ENCODE assay signal across 20 mouse cellular contexts in the genomic region with DNA sequence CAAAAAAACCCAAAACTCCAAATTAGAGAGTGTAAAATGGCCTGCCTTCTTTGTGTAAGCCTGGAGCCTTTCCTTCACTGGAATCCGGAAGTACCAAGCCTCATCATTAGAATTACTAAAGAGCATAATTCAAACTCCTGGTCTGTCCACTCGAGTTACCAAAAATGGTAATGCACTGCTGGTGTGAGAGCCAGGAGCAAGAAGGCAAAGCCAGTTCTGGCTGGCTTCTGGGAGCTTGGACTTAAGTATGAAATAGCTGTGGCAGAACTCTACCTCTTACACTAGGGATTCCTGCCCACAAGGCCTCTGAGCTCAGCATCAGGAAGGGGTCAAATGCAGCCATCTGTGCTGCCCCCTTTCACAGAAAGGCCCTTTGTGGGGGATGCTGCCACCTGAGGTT.
A peak's percentile ranks its signal among the peaks of the same experiment; 100 is the strongest.
DNase-seq lines count a peak whose midpoint lies in the region; ATAC-seq and TF ChIP-seq lines count a peak whose summit lies in the region.
"Had no signal": no experiment of that assay in that cellular context is flagged by ENCODE, and none has a peak within 500 bp of the region (broad histone marks: within the 10 kb centered on the region; RNA-seq: fewer than 3 reads in every experiment).

No protein-coding gene starts in this region.

- no peak for DNase-seq in heart, postnatal 0 days (ENCODE audit: low spot score)
- no peak for DNase-seq in heart, adult 8-10 months (ENCODE audit: low spot score)
- DNase-seq in R1 (ENCODE audit: low read depth, low spot score) = peak; percentile 84
- peak; percentile 35 for DNase-seq in kidney, postnatal 10 days
- DNase-seq in gastrocnemius, adult 18-20 months (ENCODE audit: low spot score) = no peak
- DNase-seq: adrenal gland, adult 8-10 months; B cell, adult 2 months; cerebellum, adult 9-11 months; gastrocnemius, postnatal 14 days; layer of hippocampus, postnatal 36 days; thymus, adult 2 months had no signal

- no peak for TF ChIP-seq EP300 in heart, postnatal 0 days (IDR thresholded peaks at IDR 0.05; ENCODE audit: low read depth)

- H3K36me3 ChIP-seq in heart, postnatal 0 days (replicated peaks; ENCODE audit: control insufficient read depth, insufficient read depth, low read length) = no peaks in the 10 kb centered on the region
- no peaks in the 10 kb centered on the region for H3K36me3 ChIP-seq in E14TG2a.4 (ENCODE audit: insufficient read depth, low read length)
- no peaks in the 10 kb centered on the region for H3K36me3 ChIP-seq in neural tube, embryonic 15.5 days
- H3K36me3 ChIP-seq: embryonic facial prominence, embryonic 13.5 days; heart, embryonic 12.5 days; limb, embryonic 12.5 days had no signal

- H3K27ac ChIP-seq in heart, postnatal 0 days (ENCODE audit: low read depth) = 0 out of 2 replicates have a peak overlapping the region, but pooled peaks have one; percentile 2
- no peak overlapping the region for H3K27ac ChIP-seq in neural tube, embryonic 15.5 days (replicated peaks)
- H3K27ac ChIP-seq: embryonic facial prominence, embryonic 13.5 days; hindbrain, embryonic 14.5 days; kidney, postnatal 0 days; limb, embryonic 12.5 days had no signal

- no peak for TF ChIP-seq CTCF in heart, postnatal 0 days (IDR thresholded peaks at IDR 0.05; ENCODE audit: low read depth)
- TF ChIP-seq CTCF in E14TG2a.4 (conservative IDR thresholded peaks at IDR 0.05; ENCODE audit: low read length) = no peak

- H3K9me3 ChIP-seq in heart, postnatal 0 days (replicated peaks; ENCODE audit: control insufficient read depth, low read length) = no peaks in the 10 kb centered on the region
- H3K9me3 ChIP-seq in E14TG2a.4 (ENCODE audit: low read length) = no peaks in the 10 kb centered on the region
- H3K9me3 ChIP-seq in neural tube, embryonic 15.5 days (replicated peaks) = no peaks in the 10 kb centered on the region
- H3K9me3 ChIP-seq: embryonic facial prominence, embryonic 13.5 days; heart, embryonic 12.5 days; limb, embryonic 12.5 days had no signal

- no peak overlapping the region for H3K9ac ChIP-seq in heart, postnatal 0 days (replicated peaks; ENCODE audit: low read depth, low read length)
- H3K9ac ChIP-seq in neural tube, embryonic 15.5 days (replicated peaks) = no peak overlapping the region
- H3K9ac ChIP-seq: embryonic facial prominence, embryonic 13.5 days; heart, embryonic 12.5 days; hindbrain, embryonic 14.5 days; limb, embryonic 12.5 days had no signal

- no peak overlapping the region for H3K4me3 ChIP-seq in heart, postnatal 0 days (ENCODE audit: low read depth, low read length)
- 0 out of 2 replicates have a peak overlapping the region, but pooled peaks have one; percentile 18 for H3K4me3 ChIP-seq in E14TG2a.4 (replicated peaks; ENCODE audit: low read length)
- H3K4me3 ChIP-seq in neural tube, embryonic 15.5 days (replicated peaks) = no peak overlapping the region
- H3K4me3 ChIP-seq: embryonic facial prominence, embryonic 13.5 days; heart, embryonic 12.5 days; limb, embryonic 12.5 days had no signal

- 0 out of 2 replicates have a peak, but pooled peaks cover 4% of the 10 kb centered on the region for H3K4me1 ChIP-seq in heart, postnatal 0 days (ENCODE audit: control insufficient read depth, insufficient read depth)
- peaks cover 64% of the 10 kb centered on the region for H3K4me1 ChIP-seq in E14TG2a.4 (replicated peaks; ENCODE audit: low read depth, low read length)
- H3K4me1 ChIP-seq in neural tube, embryonic 15.5 days = no peaks in the 10 kb centered on the region
- H3K4me1 ChIP-seq: embryonic facial prominence, embryonic 13.5 days; limb, embryonic 12.5 days had no signal

- WGBS in heart, postnatal 0 days = 42% methylated on average over 2 of the region's 2 CpGs
- 37% methylated on average over 2 of the region's 2 CpGs for WGBS in neural tube, embryonic 15.5 days

- no peaks in the 10 kb centered on the region for H3K27me3 ChIP-seq in heart, postnatal 0 days (ENCODE audit: control insufficient read depth, insufficient read depth, low read length)
- no peaks in the 10 kb centered on the region for H3K27me3 ChIP-seq in E14TG2a.4 (ENCODE audit: insufficient read depth, low read length)
- no peaks in the 10 kb centered on the region for H3K27me3 ChIP-seq in neural tube, embryonic 15.5 days (replicated peaks)
- H3K27me3 ChIP-seq: embryonic facial prominence, embryonic 13.5 days; heart, embryonic 12.5 days had no signal

- ATAC-seq in heart, postnatal 0 days (ENCODE audit: insufficient read depth, low read depth) = no peak
- ATAC-seq in activated CD4-positive, CD25-positive, alpha-beta regulatory T cell, adult 4 months = no peak
- no peak for ATAC-seq in neural tube, embryonic 15.5 days (ENCODE audit: low FRiP score)
- ATAC-seq: forebrain, embryonic 14.5 days had no signal

- no peak overlapping the region for H3K4me2 ChIP-seq in heart, postnatal 0 days (ENCODE audit: low read depth, low read length)
- H3K4me2 ChIP-seq in neural tube, embryonic 15.5 days = no peak overlapping the region
- H3K4me2 ChIP-seq: embryonic facial prominence, embryonic 13.5 days; heart, embryonic 12.5 days; hindbrain, embryonic 14.5 days; limb, embryonic 12.5 days had no signal

Comparison
In these comparisons a context has a peak if more than half of its experiments do, and no peak if none do; other contexts are left out.
1. DNase-seq: peak in R1 (single experiment) and kidney, postnatal 10 days (single experiment); none in heart, postnatal 0 days (single experiment), heart, adult 8-10 months (single experiment) and gastrocnemius, adult 18-20 months (single experiment).